Mouse (Mus musculus) lung, embryonic 16.5 days (tissue): ENCODE measurements around the gene Vwa8. TPM values are rescaled to one million over a fixed set of nuclear protein-coding genes. Genes with fewer than 3 reads are reported as not detected.
A peak's percentile ranks its signal among the peaks of the same experiment; 100 is the strongest.

Experiments
- ATAC-seq: fragments of 200-750 bp; cut with Nextera tagmentation; 2 replicates; pipeline ENCODE4 v1.8.0; 2017; ENCODE audit warnings: low read depth, mild to moderate bottlenecking, moderate library complexity
- H3K27ac ChIP-seq: fragments of 300-500 bp; sonication (generic); 2 replicates; pipeline ENCODE4 v1.5.1; 2014; ENCODE audit warnings: mild to moderate bottlenecking, control low read depth, low read length
- H3K27me3 ChIP-seq: fragments of 300-500 bp; sonication (generic); 2 replicates; pipeline ENCODE4 v1.6.1; 2014; ENCODE audit warnings: low read depth, low read length, mixed read lengths; ENCODE audit not compliant: control insufficient read depth, insufficient read depth
- H3K36me3 ChIP-seq: fragments of 300-500 bp; sonication (generic); 2 replicates; pipeline ENCODE4 v1.6.1; 2014; ENCODE audit warnings: low read length; ENCODE audit not compliant: control insufficient read depth, insufficient read depth
- H3K4me1 ChIP-seq: fragments of 300-500 bp; sonication (generic); replicated peaks from 2 replicates; pipeline ENCODE4 v1.6.1; 2014; ENCODE audit warnings: low read length, mixed read lengths; ENCODE audit not compliant: control insufficient read depth, insufficient read depth
- H3K4me2 ChIP-seq: fragments of 300-500 bp; sonication (generic); 2 replicates; pipeline ENCODE4 v1.6.1; 2014; ENCODE audit warnings: low read depth, low read length, control low read depth
- H3K4me3 ChIP-seq: fragments of 300-500 bp; sonication (generic); 2 replicates; pipeline ENCODE4 v1.5.1; 2014; ENCODE audit warnings: mild to moderate bottlenecking, low read length, control low read depth
- H3K9ac ChIP-seq: fragments of 300-500 bp; sonication (generic); 2 replicates; pipeline ENCODE4 v1.6.1; 2014; ENCODE audit warnings: low read length, control low read depth
- H3K9me3 ChIP-seq: fragments of 300-500 bp; sonication (generic); 2 replicates; pipeline ENCODE4 v1.6.1; 2016; ENCODE audit warnings: low read length; ENCODE audit not compliant: control insufficient read depth
- WGBS: fragments of 180-500 bp; shearing (Covaris S2); extraction: QIAGEN DNeasy Blood & Tissue Kit; methylation state at CpG from one replicate; pipeline ENCODE4 v1.1.7; 2014; 5-methylcytosine and 5-hydroxymethylcytosine counted together
- polyA plus RNA-seq: library from polyadenylated mRNA; unstranded; fragments of >200 nt; fragmentation: Nextera tagmentation; extraction: Ambion mirVana; gene quantifications from 2 replicates; pipeline ENCODE4 v1.2.1, GENCODE M21; 2015

Vwa8 gene
- polyA plus RNA-seq, 1 experiment from 2014 or later: 10.3 TPM

GRCm38 (mm10) chr14:79202722-79203362 is 354.0 kb downstream of the Vwa8 start:
- no peak overlapping the region for H3K9ac ChIP-seq
- H3K27ac ChIP-seq: peak overlapping the region; percentile 18; the same call in 1 of the 2 replicates
- no peaks in the 10 kb centered on the region for H3K36me3 ChIP-seq
- no peak overlapping the region for H3K4me2 ChIP-seq
- no peaks in the 10 kb centered on the region for H3K9me3 ChIP-seq
- H3K4me1 ChIP-seq: peaks cover 22% of the 10 kb centered on the region
- no peak overlapping the region for H3K4me3 ChIP-seq
- no peaks in the 10 kb centered on the region for H3K27me3 ChIP-seq
- WGBS: 52% methylated on average over 4 of the region's 4 CpGs
- no peak for ATAC-seq

- Histone ChIP-seq H3K27me3 (no peaks in the 10 kb centered on the region), H3K9me3 (no peaks in the 10 kb centered on the region), H3K36me3 (no peaks in the 10 kb centered on the region), H3K4me3 (no peak overlapping the region), H3K9ac (peak overlapping the region; percentile 38; the same call in 1 of the 2 replicates), H3K4me2 (no peak overlapping the region), H3K27ac (no peak overlapping the region), H3K4me1 (peaks cover 22% of the 10 kb centered on the region)
- 29% methylated on average over 12 of the region's 12 CpGs for WGBS
- ATAC-seq: no peak
These were observed 354.8 kb downstream of the Vwa8 start for GRCm38 (mm10) chr14:79203496-79204158.

DNA sequence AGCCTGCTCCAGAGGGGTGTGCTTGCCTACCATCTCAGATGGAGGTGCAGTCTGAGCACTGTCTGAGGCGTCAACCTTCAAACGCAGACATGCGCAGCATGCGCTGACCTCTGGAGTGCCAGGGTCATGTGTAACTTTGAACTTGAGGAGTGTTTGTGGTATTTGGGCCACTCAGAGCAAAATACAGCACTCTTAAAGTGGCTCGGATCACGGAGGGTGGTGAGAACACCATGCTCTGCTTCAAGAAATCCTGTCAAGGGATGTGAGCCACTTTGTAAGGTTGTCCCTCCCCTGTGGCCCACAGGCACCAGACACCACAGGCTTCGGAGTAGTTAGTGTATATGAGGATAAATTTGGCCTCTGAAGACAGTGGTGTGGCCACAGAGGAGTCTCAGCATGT is 356.0 kb downstream of the Vwa8 start:
- Histone ChIP-seq H3K36me3 (no peaks in the 10 kb centered on the region), H3K4me3 (no peak overlapping the region), H3K27ac (no peak overlapping the region), H3K4me1 (peaks cover 22% of the 10 kb centered on the region), H3K4me2 (no peak overlapping the region), H3K9ac (no peak overlapping the region), H3K27me3 (no peaks in the 10 kb centered on the region), H3K9me3 (no peaks in the 10 kb centered on the region)
- 63% methylated on average over 7 of the region's 7 CpGs for WGBS
- ATAC-seq: no peak

GRCm38 (mm10) chr14:79206210-79206609 is 357.4 kb downstream of the Vwa8 start:
- Histone ChIP-seq H3K27ac (no peak overlapping the region), H3K27me3 (no peaks in the 10 kb centered on the region), H3K9me3 (no peaks in the 10 kb centered on the region), H3K9ac (no peak overlapping the region), H3K4me1 (peaks cover 22% of the 10 kb centered on the region), H3K36me3 (no peaks in the 10 kb centered on the region), H3K4me2 (no peak overlapping the region), H3K4me3 (no peak overlapping the region)
- 44% methylated on average over 11 of the region's 11 CpGs for WGBS
- ATAC-seq: peak; percentile 91

DNA sequence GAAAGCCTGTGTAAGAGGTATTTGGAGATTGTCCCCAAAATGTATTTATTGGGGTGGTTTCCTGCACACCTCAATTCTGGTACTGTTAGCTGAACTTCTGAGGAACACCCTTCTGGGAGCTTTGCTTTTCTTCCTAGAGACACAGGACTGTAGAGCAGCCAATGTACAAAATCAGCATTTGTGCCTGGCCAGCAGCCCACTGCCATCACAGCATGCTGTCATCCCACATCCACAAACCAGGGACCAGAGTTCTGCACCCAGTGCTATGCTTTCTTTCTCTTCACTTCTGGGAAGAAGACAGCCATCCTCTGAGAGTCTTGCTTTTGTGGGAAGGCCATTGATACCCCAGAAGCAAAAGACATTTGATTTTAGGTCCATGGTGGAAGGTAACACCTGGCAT is 359.6 kb downstream of the Vwa8 start:
- Histone ChIP-seq H3K4me1 (peaks cover 16% of the 10 kb centered on the region), H3K9ac (no peak overlapping the region), H3K4me2 (no peak overlapping the region), H3K36me3 (no peaks in the 10 kb centered on the region), H3K9me3 (no peaks in the 10 kb centered on the region), H3K27me3 (no peaks in the 10 kb centered on the region), H3K4me3 (no peak overlapping the region), H3K27ac (no peak overlapping the region)
- ATAC-seq: no peak

- Histone ChIP-seq H3K4me1 (peaks cover 12% of the 10 kb centered on the region), H3K36me3 (no peaks in the 10 kb centered on the region), H3K27ac (no peak overlapping the region), H3K4me2 (no peak overlapping the region), H3K27me3 (no peaks in the 10 kb centered on the region), H3K9me3 (no peaks in the 10 kb centered on the region), H3K4me3 (no peak overlapping the region), H3K9ac (no peak overlapping the region)
- WGBS: 69% methylated on average over 3 of the region's 3 CpGs
- ATAC-seq: no peak
These were observed 361.0 kb downstream of the Vwa8 start for GRCm38 (mm10) chr14:79209813-79210212.

DNA sequence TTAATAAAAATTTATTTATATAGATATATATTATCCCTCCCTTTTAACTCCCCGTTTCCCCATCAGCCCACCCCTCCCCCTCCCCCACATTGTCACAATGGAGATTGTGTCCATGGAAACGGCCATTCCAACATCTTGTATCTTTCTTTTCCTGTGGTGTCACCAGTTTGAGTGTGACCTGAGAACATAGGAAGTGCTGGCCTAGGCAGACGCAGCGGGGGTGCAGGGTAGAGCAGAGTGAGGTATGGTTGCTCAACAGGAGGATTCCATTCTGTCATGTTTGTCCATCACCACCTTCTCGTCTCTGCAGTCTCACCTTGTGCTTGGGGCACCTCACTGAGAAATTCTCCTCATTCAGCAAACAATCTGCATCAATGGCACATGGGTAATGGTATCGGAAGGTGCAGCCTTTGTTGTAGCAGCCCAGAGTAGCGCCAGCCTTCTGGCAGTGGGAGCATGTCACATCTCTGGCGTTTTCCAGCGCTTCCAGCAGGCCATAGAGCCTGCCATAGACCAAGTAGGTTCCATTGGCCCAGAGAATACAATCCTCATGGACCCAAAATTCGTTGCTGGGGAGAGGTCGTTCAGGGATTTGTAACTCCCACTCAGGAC is 363.6 kb downstream of the Vwa8 start:
- WGBS: 64% methylated on average over 11 of the region's 11 CpGs
- Histone ChIP-seq H3K4me2 (no peak overlapping the region), H3K4me3 (no peak overlapping the region), H3K27me3 (no peaks in the 10 kb centered on the region), H3K9ac (no peak overlapping the region), H3K9me3 (no peaks in the 10 kb centered on the region), H3K27ac (no peak overlapping the region), H3K4me1 (peaks cover 3% of the 10 kb centered on the region; the same call in 1 of the 2 replicates), H3K36me3 (no peaks in the 10 kb centered on the region)
- no peak for ATAC-seq

GRCm38 (mm10) chr14:79214129-79214528 is 365.3 kb downstream of the Vwa8 start:
- Histone ChIP-seq H3K36me3 (no peaks in the 10 kb centered on the region), H3K9ac (no peak overlapping the region), H3K4me1 (peaks cover 3% of the 10 kb centered on the region; the same call in 1 of the 2 replicates), H3K4me2 (no peak overlapping the region), H3K27ac (no peak overlapping the region), H3K4me3 (no peak overlapping the region), H3K27me3 (no peaks in the 10 kb centered on the region), H3K9me3 (no peaks in the 10 kb centered on the region)
- ATAC-seq: no peak
- WGBS: 73% methylated on average over 6 of the region's 6 CpGs

- ATAC-seq: peak; percentile 74
These were observed 365.9 kb downstream of the Vwa8 start for GRCm38 (mm10) chr14:79214660-79215249.

More at GRCm38 (mm10) chr14:79214660-79215249, 365.9 kb downstream of the Vwa8 start:
- no peak overlapping the region for H3K4me3 ChIP-seq
- no peaks in the 10 kb centered on the region for H3K27me3 ChIP-seq
- H3K4me1 ChIP-seq: peaks cover 3% of the 10 kb centered on the region; the same call in 1 of the 2 replicates
- H3K4me2 ChIP-seq: no peak overlapping the region
- no peaks in the 10 kb centered on the region for H3K9me3 ChIP-seq
- no peak overlapping the region; the same call in 1 of the 2 replicates for H3K27ac ChIP-seq
- no peaks in the 10 kb centered on the region for H3K36me3 ChIP-seq
- H3K9ac ChIP-seq: no peak overlapping the region
- WGBS: 62% methylated on average over 8 of the region's 8 CpGs
